Mouse (Mus musculus): Measurements from ENCODE around the gene Lysmd1.
"Not testable (repeated sequence)": the region's sequence is repeated elsewhere in the genome, so short reads cannot be mapped to it uniquely, and the experiment has no call there.

Gene Lysmd1

DNA sequence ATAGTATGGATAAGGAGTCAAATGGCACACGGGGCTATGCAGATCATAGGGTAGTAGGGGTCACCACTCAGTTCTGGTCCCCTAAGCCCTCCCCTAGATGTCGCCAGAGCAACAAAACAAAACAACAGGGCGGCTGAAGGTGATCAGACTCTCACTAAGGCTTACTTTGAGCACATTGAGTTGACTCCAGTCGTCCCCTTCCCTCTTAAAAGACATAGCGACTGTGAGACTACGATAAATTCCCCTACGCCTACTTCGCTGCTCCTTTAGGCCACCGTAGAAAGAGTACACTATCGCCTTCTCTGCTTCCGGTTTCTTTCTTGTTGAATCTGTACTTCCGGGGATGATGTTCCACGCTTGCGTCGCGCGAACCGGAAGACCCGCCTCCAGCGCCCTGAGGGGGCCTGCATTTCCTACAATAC, at the start of gene Lysmd1, which contains the start of gene Scnm1:
Gene Lysmd1 (plus strand): TSS at position 409 of the 422 bp plus-strand sequence.
Gene Scnm1 (minus strand): TSS at position 332 of the 422 bp plus-strand sequence.
- peak; percentile 68 to 92 for DNase-seq (ENCODE audit: low spot score in 2 of 2)

DNA sequence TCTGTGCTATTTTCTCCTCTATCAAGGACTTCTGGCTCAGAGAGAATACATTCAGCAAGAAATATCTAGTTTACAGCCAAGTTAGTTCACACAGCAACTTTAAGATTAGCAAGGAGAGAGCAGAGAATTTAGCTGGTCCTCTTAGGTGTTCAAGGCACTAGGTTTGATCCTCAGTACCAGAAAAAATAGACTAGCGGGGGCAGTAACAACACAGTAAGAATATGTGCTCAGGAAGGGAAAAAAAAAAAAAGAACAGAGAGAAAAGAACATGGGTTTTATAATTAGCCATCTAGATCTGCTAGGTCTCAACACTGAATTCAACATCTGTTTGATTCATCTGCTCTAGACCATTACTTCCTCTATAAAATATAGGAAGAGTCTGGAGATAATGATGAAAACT, 45.8 kb upstream of the Lysmd1 start:
- no peak for DNase-seq (ENCODE audit: low spot score in 2 of 2)

DNA sequence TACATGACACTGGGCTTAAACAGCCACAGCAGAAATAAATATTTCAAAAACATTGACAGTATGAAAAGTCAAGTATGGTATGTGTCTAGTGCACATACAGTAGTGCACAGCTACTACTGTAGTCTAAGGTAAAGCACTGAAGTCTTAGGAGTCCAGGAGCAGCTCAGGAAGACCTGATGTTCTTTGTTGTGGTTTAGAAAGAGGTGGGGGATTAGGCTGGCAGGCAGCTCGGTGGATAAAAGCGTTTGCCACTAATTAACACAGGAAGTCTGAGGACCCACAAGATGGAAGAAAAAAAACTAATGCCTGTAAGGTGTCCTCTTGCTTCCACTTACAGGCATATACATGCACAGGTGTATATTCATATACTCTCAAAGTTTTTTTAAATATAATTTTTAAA, 33.0 kb upstream of the Lysmd1 start:
- DNase-seq (ENCODE audit: low spot score in 2 of 2) = no peak

DNA sequence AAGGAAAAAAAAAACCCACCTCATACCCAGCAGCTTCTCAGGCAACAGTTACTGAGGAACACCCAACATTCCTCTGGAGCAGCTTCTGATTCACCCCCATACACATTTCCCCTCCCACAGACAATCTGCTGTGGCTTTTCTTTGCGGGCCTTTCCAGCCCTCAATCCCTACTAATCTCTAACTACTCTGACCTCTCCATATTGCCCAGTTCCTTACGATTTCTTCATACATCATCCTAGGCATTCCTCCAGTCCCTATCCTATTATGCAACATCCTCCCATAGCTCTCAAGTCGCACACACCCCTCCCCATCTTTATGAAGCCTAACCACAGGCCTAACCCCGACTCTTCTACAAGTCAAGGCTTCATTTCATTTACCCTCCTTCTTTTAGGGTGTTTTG, 28.8 kb upstream of the Lysmd1 start:
- DNase-seq (ENCODE audit: low spot score in 2 of 2) = no peak

DNA sequence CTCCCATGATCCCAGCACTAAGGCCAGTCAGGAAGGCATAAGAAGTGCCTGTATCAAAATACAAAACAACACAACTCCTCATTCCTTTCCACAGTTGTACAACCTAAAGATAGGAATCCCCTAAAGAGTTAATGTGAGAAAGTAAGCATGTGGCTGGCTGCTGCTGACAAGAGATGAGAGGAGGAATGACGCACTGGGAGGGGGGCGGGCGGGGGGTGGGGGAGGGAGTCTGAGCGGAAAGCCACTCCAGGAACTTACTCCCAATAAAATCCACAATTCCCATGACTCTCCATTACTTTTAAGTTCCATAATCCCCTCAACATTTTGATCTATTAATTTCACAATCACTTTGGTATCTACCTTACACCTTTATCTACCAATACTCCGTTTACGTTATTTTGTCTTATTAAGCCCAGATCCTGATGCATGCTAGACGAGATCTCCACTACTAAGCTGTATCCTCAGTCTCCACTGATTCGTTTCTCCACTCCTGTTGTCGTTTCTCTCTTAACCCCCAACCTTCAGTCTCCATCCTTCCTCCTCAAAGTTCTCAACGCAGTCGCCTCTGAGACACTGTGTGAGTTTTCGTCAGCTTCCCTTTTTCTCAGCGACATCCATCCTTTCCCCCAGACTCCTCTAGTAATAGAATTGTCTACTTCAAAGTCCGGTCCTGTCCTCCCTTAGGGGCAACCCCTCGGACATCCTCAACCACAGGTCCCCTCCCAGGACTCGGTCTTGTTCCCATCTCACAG, 28.1 kb upstream of the Lysmd1 start:
- no peak for DNase-seq (ENCODE audit: low spot score in 2 of 2)

DNA sequence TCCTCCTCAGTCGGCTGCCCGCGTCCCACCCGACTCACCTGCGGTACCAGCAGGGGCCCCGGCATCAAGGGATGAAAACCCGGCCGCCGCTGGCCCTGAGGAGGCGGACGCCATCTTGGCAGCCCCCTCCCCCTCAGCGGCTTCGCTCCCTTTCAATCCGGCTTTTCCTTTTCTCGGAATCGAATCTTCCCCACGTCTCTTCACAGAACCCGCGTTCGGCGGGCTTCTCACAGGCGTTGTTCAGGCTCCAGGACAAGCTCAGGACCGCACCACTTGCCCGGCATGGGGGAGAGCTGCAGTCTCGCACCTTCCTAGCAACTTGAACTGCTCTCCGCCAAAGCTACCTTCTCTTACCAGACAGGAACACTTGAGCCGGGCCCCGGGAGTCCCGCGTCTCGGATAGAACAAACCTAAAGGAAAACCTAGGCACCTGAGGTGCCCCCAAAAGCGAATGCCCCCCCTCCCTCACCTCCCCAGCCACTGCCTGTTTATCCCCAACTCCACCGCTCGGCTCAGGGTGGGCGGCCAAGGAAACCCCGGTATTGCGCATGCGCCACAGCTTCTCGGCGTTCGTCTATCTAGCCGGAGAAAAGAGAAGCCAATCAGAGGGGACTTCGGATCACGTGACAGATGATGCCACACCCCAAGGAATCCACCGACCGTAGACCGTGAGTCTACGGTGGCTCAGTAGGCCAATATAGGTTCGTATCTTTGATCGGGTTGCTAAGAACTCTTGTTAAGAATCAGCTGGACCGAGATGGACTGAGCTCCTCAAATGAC, 27.4 kb upstream of the Lysmd1 start, which contains the start of gene Pip5k1a:
Gene Pip5k1a (minus strand): TSS at position 593 of the 780 bp plus-strand sequence.
- peak; percentile 89 to 97 for DNase-seq (ENCODE audit: low spot score in 2 of 2)

DNA sequence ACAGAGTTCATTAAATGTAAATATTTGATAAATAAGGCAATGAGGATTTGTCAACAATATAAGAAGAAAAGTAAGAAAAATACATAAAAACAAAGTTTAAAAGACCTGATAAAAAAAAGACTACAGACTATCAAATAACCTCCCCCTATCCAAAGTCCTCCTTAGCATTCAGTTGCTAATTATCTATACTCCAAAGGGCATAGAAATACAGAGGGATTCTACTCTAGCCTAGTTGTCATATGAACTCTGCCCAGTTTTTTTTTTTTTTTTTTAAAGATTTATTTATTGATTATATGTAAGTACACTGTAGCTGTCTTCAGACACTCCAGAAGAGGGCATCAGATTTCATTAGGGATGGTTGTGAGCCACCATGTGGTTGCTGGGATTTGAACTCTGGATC, 26.6 kb upstream of the Lysmd1 start:
- not testable (repeated sequence) for DNase-seq (ENCODE audit: low spot score in 2 of 2)

DNA sequence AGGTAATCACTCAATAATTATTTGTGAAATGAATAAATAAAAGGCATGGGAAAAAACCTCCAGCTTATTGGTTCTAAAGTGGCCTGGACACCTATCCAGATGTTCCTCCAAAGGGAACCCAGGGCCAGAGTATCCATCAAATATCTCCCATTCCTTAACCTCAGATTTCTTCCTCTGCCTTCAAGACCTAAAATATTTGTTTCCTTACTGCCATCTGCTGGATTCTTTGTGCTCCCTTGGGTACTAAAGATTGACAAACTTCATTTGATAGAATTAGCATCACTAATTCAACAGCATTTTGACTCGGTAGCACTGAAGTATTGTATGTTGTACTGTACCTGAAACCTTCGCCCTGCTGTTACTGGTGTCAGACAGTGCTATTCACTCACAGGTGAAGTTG, 26.0 kb upstream of the Lysmd1 start:
- no peak for DNase-seq (ENCODE audit: low spot score in 2 of 2)

DNA sequence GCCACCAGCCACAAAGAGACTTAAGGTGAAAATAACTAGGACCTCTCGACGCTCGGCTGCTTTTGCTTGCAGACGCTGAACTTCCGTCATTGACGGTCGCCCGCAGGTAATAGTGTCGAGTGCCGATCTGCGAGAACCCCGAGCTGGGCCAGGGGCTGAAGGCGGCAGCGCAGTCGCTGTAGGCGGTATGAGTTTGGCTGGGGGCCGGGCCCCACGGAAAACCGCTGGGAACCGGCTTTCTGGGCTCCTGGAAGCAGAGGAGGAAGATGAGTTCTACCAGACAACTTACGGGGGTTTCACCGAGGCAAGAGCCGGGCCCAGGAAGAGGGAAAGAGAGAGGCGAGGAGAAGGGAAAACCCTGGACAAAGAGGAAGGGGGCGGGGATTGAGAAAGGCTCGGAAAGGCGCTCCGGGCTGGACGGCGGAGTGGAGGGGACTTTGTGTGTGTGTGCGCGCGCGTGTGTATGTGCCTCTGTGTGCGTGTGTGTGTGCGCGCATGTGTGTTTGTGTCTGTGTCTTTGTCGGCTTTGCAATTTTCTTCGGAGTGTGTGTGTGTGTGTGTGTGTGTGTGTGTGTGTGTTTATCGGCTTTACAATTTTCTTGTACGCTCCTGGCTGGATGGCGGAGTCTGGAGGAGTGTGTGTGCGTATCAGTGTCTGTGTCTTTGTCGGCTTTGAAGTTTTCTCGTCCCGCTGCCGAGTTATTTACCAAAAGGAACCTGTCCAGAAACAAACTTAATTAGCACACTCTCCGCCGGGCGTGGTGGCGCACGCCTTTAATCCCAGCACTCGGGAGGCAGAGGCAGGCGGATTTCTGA, 22.8 kb upstream of the Lysmd1 start, which contains the start of gene Vps72:
Gene Vps72 (plus strand): TSS at position 112 of the 816 bp plus-strand sequence.
- peak; percentile 87 to 93 for DNase-seq (ENCODE audit: low spot score in 2 of 2)

DNA sequence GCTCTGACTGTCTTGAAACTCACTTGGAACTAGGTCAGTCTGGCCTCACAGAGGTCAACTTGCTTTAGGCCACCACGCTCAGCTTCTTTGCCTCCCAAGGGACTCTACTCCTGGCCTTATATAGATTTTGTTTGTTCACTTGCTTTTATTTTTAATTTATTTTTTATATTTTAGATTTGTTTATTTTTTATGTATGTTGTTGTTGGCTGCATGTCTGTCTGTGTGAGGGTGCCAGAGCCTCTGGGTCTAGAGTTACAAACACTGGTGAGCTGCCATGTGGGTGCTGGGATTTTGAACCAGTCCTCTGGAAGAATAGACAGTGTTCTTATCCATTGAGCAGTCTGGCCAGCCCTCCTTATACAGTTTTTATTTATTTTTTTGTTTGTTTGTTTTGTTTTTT, 21.1 kb upstream of the Lysmd1 start:
- no peak for DNase-seq (ENCODE audit: low spot score in 2 of 2)

DNA sequence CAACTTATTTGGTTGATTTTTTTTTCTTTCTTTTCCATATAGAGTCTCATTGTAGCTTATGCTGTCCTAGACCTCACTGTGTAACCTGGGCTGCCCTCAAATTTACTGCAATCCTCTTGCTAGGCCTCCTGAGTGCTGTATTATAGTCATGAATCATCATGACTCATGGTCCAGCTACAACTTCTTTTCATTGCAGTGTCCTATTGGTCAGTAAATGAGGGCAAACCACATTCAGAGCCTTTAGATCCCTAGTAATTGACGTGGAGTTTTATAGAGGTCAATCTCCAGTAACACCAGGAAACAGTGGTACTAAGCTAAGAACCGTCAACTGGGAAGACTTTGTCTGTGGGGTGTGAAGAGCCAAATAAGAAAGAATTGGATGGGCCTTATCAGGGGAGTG, 16.1 kb upstream of the Lysmd1 start:
- DNase-seq (ENCODE audit: low spot score in 2 of 2) = no peak

DNA sequence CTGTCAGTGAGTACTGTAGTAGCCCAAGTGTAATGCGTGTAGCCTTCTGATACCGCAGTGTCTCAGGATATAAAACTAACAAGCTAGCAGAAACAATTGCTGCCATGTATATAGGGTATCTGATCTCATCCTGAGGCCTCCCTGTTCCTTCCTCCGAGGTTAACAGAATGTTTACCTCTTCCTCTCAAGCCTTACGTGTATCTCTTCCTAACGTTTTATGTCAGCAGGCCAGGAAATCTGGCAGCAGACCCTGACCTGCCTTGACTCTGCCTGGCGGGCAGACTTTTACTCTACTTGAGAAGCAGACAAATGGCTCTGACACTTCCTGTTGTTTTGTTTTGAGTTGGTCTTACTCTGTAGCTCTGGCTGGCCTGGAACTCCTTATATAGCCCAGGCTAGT, 12.3 kb upstream of the Lysmd1 start:
- DNase-seq (ENCODE audit: low spot score in 2 of 2) = no peak

DNA sequence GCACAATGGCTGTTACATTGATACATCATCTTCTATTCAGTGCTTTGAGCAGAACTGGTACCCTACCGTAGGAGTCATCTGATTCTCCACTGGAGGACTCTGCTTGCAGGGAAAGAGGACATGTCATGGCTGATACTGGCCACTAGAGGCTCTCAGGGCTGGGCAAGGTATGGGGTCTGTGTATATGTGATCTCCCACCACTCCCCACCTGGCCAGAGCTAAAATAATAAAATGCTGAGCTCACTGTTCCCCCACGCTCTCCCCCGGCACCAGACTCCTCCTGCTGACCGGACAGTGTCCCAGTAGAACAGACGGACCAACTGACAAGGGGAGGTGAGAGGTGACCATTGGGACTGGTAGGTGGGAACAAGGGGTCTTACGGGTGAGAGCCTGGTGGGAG, 9.6 kb upstream of the Lysmd1 start, which contains the start of gene Tmod4:
Gene Tmod4 (plus strand): TSS at position 231 of the 400 bp plus-strand sequence.
- no peak for DNase-seq (ENCODE audit: low spot score in 2 of 2)

DNA sequence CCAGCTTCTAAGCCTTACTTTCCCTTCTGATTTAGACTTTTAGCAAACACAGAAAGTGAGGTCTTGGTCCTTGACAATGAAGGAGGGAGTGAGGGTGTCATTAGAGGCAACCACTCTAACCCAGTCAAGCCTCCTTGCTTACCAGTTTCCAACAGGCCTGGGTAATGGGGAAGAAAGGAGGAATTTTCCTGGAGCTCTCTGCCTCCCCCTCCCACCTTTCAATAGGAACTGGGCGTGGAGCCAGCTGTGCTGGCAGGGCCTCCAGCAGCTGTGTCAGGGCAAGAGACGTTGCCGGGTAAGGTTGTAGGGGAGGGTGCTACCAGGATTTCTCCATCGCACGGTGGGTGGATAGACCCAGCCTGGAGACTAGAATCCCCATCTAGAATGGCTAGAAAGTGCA, 8.9 kb upstream of the Lysmd1 start:
- no peak for DNase-seq (ENCODE audit: low spot score in 2 of 2)

DNA sequence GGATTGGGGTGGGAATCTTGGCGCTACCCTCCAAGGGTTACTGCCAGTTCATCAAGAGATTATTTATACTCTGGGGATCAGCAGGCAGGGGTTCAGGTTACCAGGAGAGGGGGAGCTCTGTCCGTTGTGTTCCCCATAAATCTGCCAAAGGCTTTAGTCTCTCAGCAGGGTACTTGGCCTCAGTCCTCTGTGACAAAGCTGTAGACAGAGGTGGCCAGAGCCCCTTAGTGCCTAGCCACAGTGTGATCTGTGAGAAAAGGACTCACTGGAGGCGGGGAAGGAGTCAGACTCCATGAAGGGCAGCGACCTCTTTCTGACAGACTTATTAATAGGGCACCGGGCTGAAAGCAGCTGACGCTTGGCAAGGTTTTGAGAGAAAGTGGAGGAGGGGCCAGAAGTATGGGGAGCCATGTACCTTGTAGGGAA, 4.6 kb upstream of the Lysmd1 start:
- no peak for DNase-seq (ENCODE audit: low spot score in 2 of 2)

DNA sequence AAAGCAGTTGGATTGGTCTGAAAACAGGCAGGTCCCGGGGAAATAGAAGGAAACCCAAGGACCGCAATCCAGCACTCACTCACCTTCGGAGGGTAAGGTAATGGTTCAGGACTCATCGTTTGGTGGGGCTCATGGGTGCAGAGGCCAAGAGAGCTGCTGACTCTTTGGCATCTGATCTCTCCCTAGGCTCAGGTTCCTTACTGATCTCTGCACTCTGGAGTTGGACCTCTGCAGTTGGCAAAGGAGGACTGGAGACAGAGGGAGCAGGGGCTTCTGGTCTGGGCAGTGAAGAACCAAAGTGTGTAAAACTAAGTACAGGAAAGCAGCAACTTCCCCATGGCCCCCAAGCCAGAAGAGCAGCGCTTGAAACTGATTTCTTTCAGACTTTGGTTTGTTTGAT, 3.8 kb upstream of the Lysmd1 start:
- DNase-seq (ENCODE audit: low spot score in 2 of 2) = no peak

DNA sequence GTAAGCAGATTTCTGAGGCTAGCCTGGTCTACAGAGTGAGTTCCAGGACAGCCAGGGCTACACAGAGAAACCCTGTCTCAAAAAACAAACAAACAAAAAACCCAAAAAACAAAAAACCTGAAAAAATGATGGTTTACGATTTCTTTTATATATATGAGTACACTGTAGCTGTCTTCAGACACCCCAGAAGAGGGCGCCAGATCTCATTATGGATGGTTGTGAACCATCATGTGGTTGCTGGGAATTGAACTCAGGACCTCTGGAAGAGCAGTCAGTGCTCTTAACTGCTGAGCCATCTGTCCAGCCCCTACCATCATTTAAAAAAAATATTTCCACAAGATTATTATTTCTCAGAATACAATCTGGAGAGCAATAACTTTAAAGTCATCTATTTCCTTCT, 1.5 kb upstream of the Lysmd1 start:
- DNase-seq (ENCODE audit: low spot score in 2 of 2) = not testable (repeated sequence)

DNA sequence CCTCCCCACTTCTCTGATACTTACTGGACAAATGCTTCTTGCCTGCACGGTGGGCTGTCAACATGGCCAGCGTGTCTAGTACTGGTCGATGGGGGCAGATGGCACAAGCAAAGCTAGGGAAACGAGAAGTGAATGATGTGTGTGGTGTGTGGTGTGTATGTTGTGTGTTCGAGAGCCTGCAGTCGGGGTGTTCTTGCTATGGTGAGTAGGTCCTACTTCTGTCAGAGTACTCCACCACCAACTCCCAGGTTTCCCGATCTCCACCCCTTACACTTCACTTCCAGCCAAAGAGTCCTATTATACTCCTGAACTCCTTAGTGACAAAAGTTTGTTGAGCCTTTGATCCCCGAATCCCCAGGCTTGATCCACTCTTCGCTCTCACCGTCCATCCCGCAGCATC, 712 bp upstream of the Lysmd1 start:
- DNase-seq (ENCODE audit: low spot score in 2 of 2) = no peak

DNA sequence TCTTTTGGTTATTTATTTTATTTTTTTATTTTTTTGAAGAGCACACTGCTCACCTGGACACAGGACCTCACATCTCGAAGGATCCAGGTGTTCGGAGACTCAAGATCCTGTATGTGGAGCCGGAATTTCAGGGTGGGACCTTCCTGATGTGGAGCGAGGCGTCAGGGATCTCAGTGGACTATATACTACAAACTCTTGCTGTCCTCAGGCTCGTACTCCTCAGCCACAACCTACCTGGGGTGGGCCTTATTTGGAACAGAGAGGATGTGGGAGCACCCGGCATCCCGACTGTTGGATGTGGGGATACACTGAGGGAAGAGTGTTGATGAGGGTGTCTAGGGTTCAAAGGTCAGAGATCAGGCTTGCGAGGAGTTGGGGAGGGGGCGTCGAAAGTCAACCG, 245 bp downstream of the Lysmd1 start:
- DNase-seq (ENCODE audit: low spot score in 2 of 2) = not testable (repeated sequence)

DNA sequence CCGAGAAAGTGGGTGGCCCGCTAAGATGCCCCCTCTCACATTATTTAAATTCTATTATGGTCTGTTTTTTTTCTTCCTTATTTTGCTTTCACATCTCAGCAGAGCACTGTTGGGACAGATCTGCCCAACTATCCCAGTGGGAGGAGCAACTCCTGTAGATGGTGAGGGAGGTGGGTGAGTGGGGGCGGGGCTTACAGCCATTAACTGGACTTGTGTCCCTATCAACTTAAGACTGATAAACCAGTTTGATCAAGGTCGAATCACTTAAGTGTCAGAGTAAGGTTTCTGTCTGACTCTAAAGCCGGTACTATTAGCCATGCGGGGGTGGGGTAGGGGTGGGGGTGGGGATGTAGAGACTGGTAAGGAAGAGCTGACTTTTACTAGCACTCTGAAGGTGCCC, 1.1 kb downstream of the Lysmd1 start:
- peak; percentile 53 to 75 for DNase-seq (ENCODE audit: low spot score in 2 of 2)

DNA sequence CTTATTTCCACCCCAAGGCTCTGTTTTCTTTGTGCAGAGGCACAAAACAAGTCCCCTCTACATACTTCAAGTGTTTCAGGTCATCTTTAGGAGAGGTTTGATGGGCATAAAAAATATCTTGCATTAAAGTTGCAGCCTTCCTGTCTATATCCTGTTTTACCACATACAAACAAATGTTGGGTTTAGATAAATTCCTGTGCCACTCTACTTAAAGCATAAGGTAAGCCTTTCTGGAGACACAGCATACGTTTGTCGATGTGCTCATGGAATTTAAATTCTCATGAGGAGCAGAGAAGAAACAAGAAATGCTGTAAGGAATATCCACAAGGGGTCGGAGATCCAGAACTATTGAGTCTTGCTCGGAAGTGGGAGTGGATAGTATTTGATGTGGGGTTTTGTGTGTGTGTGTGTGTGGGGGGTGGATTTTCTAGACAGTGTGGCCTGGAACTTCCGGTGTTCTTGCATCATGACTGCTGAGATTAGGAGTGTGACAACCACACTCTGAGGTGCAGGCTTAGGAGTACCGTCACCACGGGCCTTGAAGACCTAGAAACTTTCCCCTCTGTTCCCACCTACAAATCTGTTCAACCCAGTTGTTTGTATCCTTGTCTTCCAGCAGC, 1.7 kb downstream of the Lysmd1 start:
- DNase-seq (ENCODE audit: low spot score in 2 of 2) = peak in 1 of 2 experiments; percentile 14

All from spleen, postnatal 10 days (tissue).